Mouse (Mus musculus) cerebellum, postnatal 4 days (tissue): ENCODE measurements around the gene Grm4.
A peak's percentile ranks its signal among the peaks of the same experiment; 100 is the strongest.

Experiments used
- DNase-seq, 2 experiments: peaks; one replicate each; pipeline ENCODE4 v3.0.0; 2022; ENCODE audit warnings: low spot score in 2 of 2, mixed read lengths in 1 of 2

Gene Grm4

GRCm38 (mm10) chr17:27521303-27521702 is at the start of gene Grm4:
Grm4 (minus strand) TSS chr17:27521403.
- DNase-seq, result no peak

- no peak for DNase-seq
Observed at GRCm38 (mm10) chr17:27568228-27568627, 47.0 kb upstream of the Grm4 start.

GRCm38 (mm10) chr17:27565942-27566267 is 44.7 kb upstream of the Grm4 start:
- DNase-seq, result no peak

GRCm38 (mm10) chr17:27565163-27565941 is 44.1 kb upstream of the Grm4 start, which contains the start of gene AI413582:
AI413582 (minus strand) TSS chr17:27565756.
- peak; percentile 99 to 100 for DNase-seq

- no peak for DNase-seq
Observed at GRCm38 (mm10) chr17:27564391-27565162, 43.4 kb upstream of the Grm4 start.

- DNase-seq, result no peak
Observed at GRCm38 (mm10) chr17:27563771-27564244, 42.6 kb upstream of the Grm4 start.

- no peak for DNase-seq
Observed at GRCm38 (mm10) chr17:27561809-27562526, 40.8 kb upstream of the Grm4 start.

- no peak for DNase-seq
Observed at GRCm38 (mm10) chr17:27560926-27561480, 39.8 kb upstream of the Grm4 start.

GRCm38 (mm10) chr17:27559596-27559995 is 38.4 kb upstream of the Grm4 start:
- no peak for DNase-seq

- no peak for DNase-seq
Observed at GRCm38 (mm10) chr17:27558845-27559244, 37.6 kb upstream of the Grm4 start.

- DNase-seq, result no peak
Observed at GRCm38 (mm10) chr17:27557927-27558661, 36.9 kb upstream of the Grm4 start.

GRCm38 (mm10) chr17:27557181-27557926 is 36.2 kb upstream of the Grm4 start:
- DNase-seq, result no peak

- peak; percentile 70 to 88 for DNase-seq
Observed at GRCm38 (mm10) chr17:27556315-27557011, 35.3 kb upstream of the Grm4 start, which contains the start of gene Hmga1. Hmga1 (plus strand) TSS chr17:27556497.

GRCm38 (mm10) chr17:27555512-27556172 is 34.4 kb upstream of the Grm4 start:
- DNase-seq, result no peak

- peak in 1 of 2 experiments; percentile 41 for DNase-seq
Observed at GRCm38 (mm10) chr17:27555075-27555511, 33.9 kb upstream of the Grm4 start.

GRCm38 (mm10) chr17:27554062-27554960 is 33.1 kb upstream of the Grm4 start:
- DNase-seq, result no peak

GRCm38 (mm10) chr17:27552215-27553201 is 31.3 kb upstream of the Grm4 start:
- DNase-seq, result peak in 1 of 2 experiments; percentile 54
